Comparison of ENCODE assay signal across 9 mouse cellular contexts in the genomic region with DNA sequence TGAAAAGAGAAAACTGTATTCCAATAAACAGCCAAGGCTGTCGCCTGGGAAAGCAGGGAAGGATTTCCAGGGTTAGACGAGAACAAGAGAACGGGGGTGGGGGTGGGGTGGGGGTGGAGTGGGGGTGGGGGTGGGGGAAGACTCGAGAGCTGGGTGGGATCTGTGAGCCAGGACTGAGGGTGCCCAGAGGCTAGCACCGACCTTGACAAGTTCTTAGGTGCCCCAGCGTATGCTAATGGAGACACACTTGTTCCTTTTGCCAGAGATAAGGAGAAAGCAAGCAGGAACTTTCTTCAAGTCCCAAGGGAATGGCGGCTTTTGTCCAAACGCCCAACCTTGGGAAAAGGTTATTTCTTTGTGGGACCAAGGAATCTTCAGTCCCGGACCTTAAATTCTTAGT. TPM values are rescaled to one million over a fixed set of nuclear protein-coding genes. Genes with fewer than 3 reads are reported as not detected.
DNase-seq lines count a peak whose midpoint lies in the region; ATAC-seq and TF ChIP-seq lines count a peak whose summit lies in the region.
"Had no signal": no experiment of that assay in that cellular context is flagged by ENCODE, and none has a peak within 500 bp of the region (broad histone marks: within the 10 kb centered on the region; RNA-seq: fewer than 3 reads in every experiment).

No protein-coding gene starts in this region.

- no peaks in the 10 kb centered on the region for H3K9me3 ChIP-seq in forebrain, embryonic 11.5 days (ENCODE audit: control insufficient read depth, low read length)
- no peaks in the 10 kb centered on the region; the same call in 1 of the 2 replicates for H3K9me3 ChIP-seq in forebrain, embryonic 10.5 days
- H3K9me3 ChIP-seq in kidney, postnatal 0 days (replicated peaks; ENCODE audit: low read length): no peaks in the 10 kb centered on the region
- no peaks in the 10 kb centered on the region for H3K9me3 ChIP-seq in forebrain, embryonic 14.5 days (replicated peaks; ENCODE audit: control insufficient read depth, low read length)
- no peaks in the 10 kb centered on the region for H3K9me3 ChIP-seq in liver, embryonic 16.5 days (replicated peaks; ENCODE audit: control insufficient read depth, low read length)

- no peak overlapping the region for H3K4me2 ChIP-seq in forebrain, embryonic 11.5 days (ENCODE audit: low read depth, low read length, severe bottlenecking)
- peak overlapping the region; percentile 6; the same call in 1 of the 2 replicates for H3K4me2 ChIP-seq in kidney, postnatal 0 days (ENCODE audit: low read length)
- H3K4me2 ChIP-seq in forebrain, embryonic 14.5 days (ENCODE audit: low read length): 0 out of 2 replicates have a peak overlapping the region, but pooled peaks have one; percentile 16
- peak overlapping the region; percentile 74 for H3K4me2 ChIP-seq in liver, embryonic 16.5 days (ENCODE audit: low read depth, low read length)

- no peak overlapping the region for H3K9ac ChIP-seq in forebrain, embryonic 11.5 days (ENCODE audit: low read length)
- H3K9ac ChIP-seq in kidney, postnatal 0 days (ENCODE audit: low read depth, low read length): no peak overlapping the region
- H3K9ac ChIP-seq in forebrain, embryonic 14.5 days (ENCODE audit: low read length): no peak overlapping the region
- H3K9ac ChIP-seq in liver, embryonic 16.5 days (ENCODE audit: low read depth, low read length): no peak overlapping the region

- TF ChIP-seq CTCF in kidney, postnatal 0 days (IDR thresholded peaks at IDR 0.05; ENCODE audit: low read depth): no peak

- peak; percentile 14; the same call in 1 of the 2 replicates for ATAC-seq in forebrain, embryonic 11.5 days (replicated peaks; ENCODE audit: low FRiP score)
- ATAC-seq in kidney, postnatal 0 days (replicated peaks; ENCODE audit: low FRiP score, low read depth): no peak
- peak; percentile 1; the same call in 1 of the 2 replicates for ATAC-seq in forebrain, embryonic 14.5 days
- ATAC-seq in liver, embryonic 16.5 days (ENCODE audit: low read depth): no peak
- ATAC-seq: Patski had no signal

- no peak overlapping the region for H3K4me3 ChIP-seq in forebrain, embryonic 11.5 days (ENCODE audit: low read depth, low read length)
- no peak overlapping the region for H3K4me3 ChIP-seq in forebrain, embryonic 10.5 days
- H3K4me3 ChIP-seq in kidney, postnatal 0 days (replicated peaks; ENCODE audit: low read depth, low read length): no peak overlapping the region
- H3K4me3 ChIP-seq in forebrain, embryonic 14.5 days (ENCODE audit: low read depth, low read length): no peak overlapping the region
- H3K4me3 ChIP-seq in liver, embryonic 16.5 days (ENCODE audit: low read depth, low read length): peak overlapping the region; percentile 58

- H3K4me1 ChIP-seq in forebrain, embryonic 11.5 days (replicated peaks; ENCODE audit: control insufficient read depth, insufficient read depth, low read length): peaks cover 2% of the 10 kb centered on the region; the same call in 1 of the 2 replicates
- peaks cover 35% of the 10 kb centered on the region for H3K4me1 ChIP-seq in forebrain, embryonic 10.5 days
- H3K4me1 ChIP-seq in kidney, postnatal 0 days (replicated peaks; ENCODE audit: insufficient read depth, low read length): no peaks in the 10 kb centered on the region
- no peaks in the 10 kb centered on the region for H3K4me1 ChIP-seq in forebrain, embryonic 14.5 days (ENCODE audit: control insufficient read depth, insufficient read depth, low read length)
- peaks cover 52% of the 10 kb centered on the region for H3K4me1 ChIP-seq in liver, embryonic 16.5 days (ENCODE audit: control insufficient read depth, low read depth, low read length)

- DNase-seq in forebrain, embryonic 11.5 days (ENCODE audit: low spot score): no peak
- DNase-seq in forebrain, embryonic 10.5 days (ENCODE audit: extremely low spot score, low spot score): no peak
- DNase-seq in kidney, postnatal 0 days (ENCODE audit: low spot score): no peak
- no peak for DNase-seq in kidney, postnatal 36 days
- DNase-seq in forebrain, embryonic 14.5 days (ENCODE audit: low spot score): no peak
- no peak for DNase-seq in cerebellum, postnatal 36 days
- DNase-seq in right cerebral cortex, postnatal 36 days (ENCODE audit: low spot score in 2 of 2): no peak

- 50% methylated on average over 9 of the region's 9 CpGs for WGBS in forebrain, embryonic 11.5 days
- WGBS in forebrain, embryonic 10.5 days: 52% methylated on average over 9 of the region's 9 CpGs
- 57% methylated on average over 9 of the region's 9 CpGs for WGBS in kidney, postnatal 0 days
- WGBS in forebrain, embryonic 14.5 days: 56% methylated on average over 9 of the region's 9 CpGs
- 52% methylated on average over 9 of the region's 9 CpGs for WGBS in liver, embryonic 16.5 days (ENCODE audit: insufficient replicate concordance)

- no peak overlapping the region for H3K27ac ChIP-seq in forebrain, embryonic 11.5 days (ENCODE audit: low read depth, low read length)
- H3K27ac ChIP-seq in forebrain, embryonic 10.5 days: no peak overlapping the region
- H3K27ac ChIP-seq in kidney, postnatal 0 days: no peak overlapping the region
- no peak overlapping the region for H3K27ac ChIP-seq in forebrain, embryonic 14.5 days (ENCODE audit: low read depth, low read length)
- H3K27ac ChIP-seq in liver, embryonic 16.5 days (ENCODE audit: low read length): peak overlapping the region; percentile 95

- H3K27me3 ChIP-seq in forebrain, embryonic 11.5 days (ENCODE audit: control insufficient read depth, insufficient read depth, low read length): no peaks in the 10 kb centered on the region
- peaks cover 32% of the 10 kb centered on the region for H3K27me3 ChIP-seq in forebrain, embryonic 10.5 days (ENCODE audit: poor library complexity, severe bottlenecking)
- H3K27me3 ChIP-seq in kidney, postnatal 0 days (ENCODE audit: insufficient read depth, low read length): no peaks in the 10 kb centered on the region
- no peaks in the 10 kb centered on the region for H3K27me3 ChIP-seq in forebrain, embryonic 14.5 days (replicated peaks; ENCODE audit: control insufficient read depth, insufficient read depth, low read length)
- H3K27me3 ChIP-seq in liver, embryonic 16.5 days (ENCODE audit: control insufficient read depth, insufficient read depth, low read depth, low read length): no peaks in the 10 kb centered on the region
- H3K27me3 ChIP-seq: Patski had no signal

- no peaks in the 10 kb centered on the region for H3K36me3 ChIP-seq in forebrain, embryonic 11.5 days (ENCODE audit: control insufficient read depth, insufficient read depth, low read length)
- H3K36me3 ChIP-seq in forebrain, embryonic 10.5 days (replicated peaks): peaks cover 3% of the 10 kb centered on the region; the same call in 1 of the 2 replicates
- 0 out of 2 replicates have a peak, but pooled peaks cover 7% of the 10 kb centered on the region for H3K36me3 ChIP-seq in kidney, postnatal 0 days (ENCODE audit: insufficient read depth, low read length)
- H3K36me3 ChIP-seq in forebrain, embryonic 14.5 days (ENCODE audit: control insufficient read depth, insufficient read depth, low read length): no peaks in the 10 kb centered on the region
- peaks cover 51% of the 10 kb centered on the region for H3K36me3 ChIP-seq in liver, embryonic 16.5 days (ENCODE audit: control insufficient read depth, insufficient read depth)

RNA-seq across cellular contexts. Expression of a gene that starts 8.5 kb away (rescaled TPM):
- polyA plus RNA-seq in forebrain, embryonic 11.5 days (2014; fragmentation: Nextera tagmentation; extraction: Ambion mirVana): 28.9 and 35.3 TPM in 2 replicates
- 33.7 and 34.3 TPM in 2 replicates for polyA plus RNA-seq in forebrain, embryonic 10.5 days (2016; fragmentation: Nextera tagmentation; extraction: Ambion mirVana)
- 89.9 and 90.2 TPM in 2 replicates for polyA plus RNA-seq in kidney, postnatal 0 days (2015; fragmentation: Nextera tagmentation; extraction: Ambion mirVana)
- polyA plus RNA-seq in forebrain, embryonic 14.5 days (2014; fragmentation: Nextera tagmentation; extraction: Ambion mirVana): 26.0 and 28.8 TPM in 2 replicates
- 316 and 317 TPM in 2 replicates for polyA plus RNA-seq in liver, embryonic 16.5 days (2015; fragmentation: Nextera tagmentation; extraction: Ambion mirVana)

RNA-seq across cellular contexts. Expression of a gene that starts 16.5 kb away (rescaled TPM):
- polyA plus RNA-seq in forebrain, embryonic 11.5 days (2014; fragmentation: Nextera tagmentation; extraction: Ambion mirVana): 1.7 and 2.5 TPM in 2 replicates
- 1.2 and 1.4 TPM in 2 replicates for polyA plus RNA-seq in forebrain, embryonic 10.5 days (2016; fragmentation: Nextera tagmentation; extraction: Ambion mirVana)
- polyA plus RNA-seq in kidney, postnatal 0 days (2015; fragmentation: Nextera tagmentation; extraction: Ambion mirVana): 0.47 and 0.67 TPM in 2 replicates
- polyA plus RNA-seq in forebrain, embryonic 14.5 days (2014; fragmentation: Nextera tagmentation; extraction: Ambion mirVana): 0.97 and 1.6 TPM in 2 replicates
- 0.09 and 0.17 TPM in 2 replicates for polyA plus RNA-seq in liver, embryonic 16.5 days (2015; fragmentation: Nextera tagmentation; extraction: Ambion mirVana)

Comparison
In these comparisons a context has a peak if more than half of its experiments do, and no peak if none do; other contexts are left out.
1. ATAC-seq: peak in forebrain, embryonic 11.5 days (single experiment) and forebrain, embryonic 14.5 days (single experiment); none in kidney, postnatal 0 days (single experiment) and liver, embryonic 16.5 days (single experiment).